In the genomic region with DNA sequence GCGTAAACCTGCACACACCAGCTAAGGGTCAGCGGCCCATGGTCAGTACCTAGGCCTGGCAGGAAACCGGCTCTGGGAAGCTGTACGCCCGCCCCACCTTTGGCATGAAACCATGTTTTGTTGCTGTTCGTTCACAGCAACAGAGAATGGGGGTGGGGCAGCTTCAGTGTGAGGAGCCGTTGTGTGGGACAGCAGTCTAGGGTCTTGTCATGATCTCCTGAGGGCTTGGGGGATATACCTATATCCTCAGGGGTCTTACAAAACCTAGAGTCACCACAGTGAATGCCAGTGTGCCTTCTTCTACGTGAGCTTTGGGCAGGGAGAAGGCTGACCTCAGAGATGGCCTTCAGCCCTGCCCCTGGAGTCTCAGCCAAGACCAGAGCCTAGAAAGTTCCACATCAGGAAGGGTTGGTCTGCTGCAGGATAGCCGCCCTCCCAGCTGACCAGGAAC, we compare ENCODE assay signal across 14 mouse cellular contexts. TPM values are rescaled to one million over a fixed set of nuclear protein-coding genes. Genes with fewer than 3 reads are reported as not detected.
DNase-seq lines count a peak whose midpoint lies in the region; ATAC-seq and TF ChIP-seq lines count a peak whose summit lies in the region.
"Had no signal": no experiment of that assay in that cellular context is flagged by ENCODE, and none has a peak within 500 bp of the region (broad histone marks: within the 10 kb centered on the region; RNA-seq: fewer than 3 reads in every experiment).

No protein-coding gene starts in this region.

- peak; percentile 68 for DNase-seq in adrenal gland, postnatal 10 days
- no peak for DNase-seq in adrenal gland, adult 8-10 months
- DNase-seq in testis, postnatal 14 days (ENCODE audit: low spot score), result no peak
- DNase-seq in kidney, postnatal 25 days, result peak; percentile 87 to 94
- no peak for DNase-seq in layer of hippocampus, adult 2 months (ENCODE audit: low spot score in 2 of 2)
- DNase-seq: right cerebral cortex, postnatal 4 days had no signal

- peaks cover 15% of the 10 kb centered on the region for H3K4me1 ChIP-seq in testis, adult 2 months (ENCODE audit: control insufficient read depth, insufficient read depth, low read length)

- H3K4me3 ChIP-seq in testis, adult 2 months (ENCODE audit: control insufficient read depth, low read depth, low read length), result no peak overlapping the region
- no peak overlapping the region for H3K4me3 ChIP-seq in layer of hippocampus, adult 2 months
- H3K4me3 ChIP-seq: erythroblast, embryonic 14.5 days; midbrain, embryonic 12.5 days; neural tube, embryonic 12.5 days had no signal

- no peak for ATAC-seq in erythroblast, adult 5-6 weeks (replicated peaks; ENCODE audit: low FRiP score, poor library complexity, severe bottlenecking)
- ATAC-seq in frontal cortex, adult (ENCODE audit: low TSS enrichment), result no peak
- ATAC-seq: inflammation-experienced regulatory T-cells, adult 6 months had no signal

- H3K36me3 ChIP-seq in testis, adult 2 months (ENCODE audit: control insufficient read depth, insufficient read depth, low read length), result no peaks in the 10 kb centered on the region
- H3K36me3 ChIP-seq: midbrain, embryonic 12.5 days; neural tube, embryonic 12.5 days had no signal

- no peak for TF ChIP-seq POLR2A in testis, adult 2 months (IDR thresholded peaks at IDR 0.05; ENCODE audit: control insufficient read depth, low read depth, low read length)

- H3K27ac ChIP-seq in testis, adult 2 months (ENCODE audit: control insufficient read depth, insufficient read depth, low read depth, low read length), result peak overlapping the region; percentile 22
- no peak overlapping the region for H3K27ac ChIP-seq in layer of hippocampus, adult 2 months
- H3K27ac ChIP-seq: liver, embryonic 14.5 days; midbrain, embryonic 12.5 days; neural tube, embryonic 12.5 days had no signal

- TF ChIP-seq CTCF in testis, adult 2 months (IDR thresholded peaks at IDR 0.05; ENCODE audit: control insufficient read depth, insufficient read depth, insufficient replicate concordance, low read depth, low read length), result no peak
- TF ChIP-seq CTCF in layer of hippocampus, adult 2 months (conservative IDR thresholded peaks at IDR 0.05), result no peak

- no peaks in the 10 kb centered on the region for H3K27me3 ChIP-seq in testis, adult 2 months (ENCODE audit: control insufficient read depth, insufficient read depth, low read length)
- H3K27me3 ChIP-seq: midbrain, embryonic 12.5 days; neural tube, embryonic 12.5 days had no signal

RNA-seq across cellular contexts. Expression of gene Sept9, which starts 47.5 kb away (rescaled TPM):
- total RNA-seq in adrenal gland, postnatal 10 days (2021), result 100 to 1,000 TPM; 115 to 146 TPM
- total RNA-seq in adrenal gland, adult 8-10 months (2022), result 100 to 1,000 TPM; 114 to 136 (median 132) TPM
- 11.7 and 12.2 TPM in 2 replicates for polyA plus RNA-seq in testis, adult 2 months (2012; rRNA removed)
- 100 to 1,000 TPM; 102 to 114 TPM for total RNA-seq in layer of hippocampus, adult 2 months (2021)
- total RNA-seq in erythroblast, adult 5-6 weeks (2015; ENCODE audit: low replicate concordance), result 29.0 and 33.4 TPM in 2 replicates
- total RNA-seq in erythroblast, adult 5-6 weeks (2017; ENCODE audit: low replicate concordance), result 31.9 and 35.1 TPM in 2 replicates

Comparison
In these comparisons a context has a peak if more than half of its experiments do, and no peak if none do; other contexts are left out.
1. DNase-seq: peak in adrenal gland, postnatal 10 days (single experiment) and kidney, postnatal 25 days (2 of 2); none in adrenal gland, adult 8-10 months (single experiment), testis, postnatal 14 days (single experiment) and layer of hippocampus, adult 2 months (0 of 2).